Mouse (Mus musculus) Patski (cell line): ENCODE data around the gene Tsks. TPM values are rescaled to one million over a fixed set of nuclear protein-coding genes. Genes with fewer than 3 reads are reported as not detected.

Source experiments
- ATAC-seq: fragments of 100-300 bp; one replicate; pipeline ENCODE4 v1.8.0; 2021
- CTCF ChIA-PET: fragments of 350-600 bp; sonication (Branson Sonifier 250); formaldehyde crosslinking; loops from one replicate; lab custom pipeline; 2022; ENCODE audit warnings: inconsistent platforms; lab: Charles Lee
- POLR2A ChIA-PET: fragments of 350-600 bp; sonication (Branson Sonifier 250); formaldehyde crosslinking; loops from one replicate; lab custom pipeline; 2022; ENCODE audit warnings: antibody characterized with exemption, inconsistent platforms; lab: Charles Lee
- DNase-seq: peaks from one replicate; pipeline ENCODE4 v3.0.0-alpha.2; 2011; ENCODE audit warnings: low read depth, low spot score
- H3K27me3 ChIP-seq: fragments of 371-371 bp; one replicate; pipeline ENCODE4 v1.5.1; 2021
- CTCF ChIP-seq: fragments of 100-300 bp; IDR thresholded peaks from one replicate; pipeline ENCODE4 v1.5.1; 2021
- in situ Hi-C: fragments of 300-500 bp; cut with MboI; formaldehyde crosslinking; loops from 3 replicates; pipeline ENCODE4 v1.11.1; 2018; ENCODE audit warnings: low pct_unique_long_range_greater_than_20kb, mixed read lengths
- polyA plus RNA-seq: library from polyadenylated mRNA; unstranded; gene quantifications from one replicate; pipeline ENCODE4 v1.2.3, GENCODE M21; 2021

Tsks gene
- polyA plus RNA-seq, 1 experiment from 2014 or later: 0.06 TPM

DNA sequence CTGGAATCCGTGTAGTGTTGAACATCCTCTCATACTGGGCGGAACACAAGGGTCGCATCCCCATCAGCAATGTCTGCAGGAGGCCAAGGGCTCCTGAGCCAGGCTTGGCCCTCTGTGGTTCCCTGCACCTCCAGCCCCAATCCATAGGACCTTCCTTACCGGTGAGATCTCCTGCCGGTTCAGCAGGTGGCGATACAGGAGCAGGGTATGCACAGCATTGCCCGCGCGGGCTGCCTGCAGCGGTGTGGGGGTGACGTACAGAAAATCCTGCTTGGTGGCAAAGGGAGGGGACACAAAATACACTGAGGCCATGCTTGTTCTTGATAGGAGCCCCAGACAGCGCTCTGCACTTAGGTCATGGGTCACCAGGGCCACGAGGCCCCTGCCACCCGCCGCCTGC is 23.6 kb downstream of the Tsks start:
- ChIA-PET POLR2A (no interaction called here), CTCF (no interaction called here)
- no peak for TF ChIP-seq CTCF
- in situ Hi-C loops: loop anchor here (25.0 kb wide), 1 partner anchor 254 kb away; the partner anchor contains the start of gene Izumo2
- DNase-seq (no peak), ATAC-seq (no peak)
- no peaks in the 10 kb centered on the region for H3K27me3 ChIP-seq

DNA sequence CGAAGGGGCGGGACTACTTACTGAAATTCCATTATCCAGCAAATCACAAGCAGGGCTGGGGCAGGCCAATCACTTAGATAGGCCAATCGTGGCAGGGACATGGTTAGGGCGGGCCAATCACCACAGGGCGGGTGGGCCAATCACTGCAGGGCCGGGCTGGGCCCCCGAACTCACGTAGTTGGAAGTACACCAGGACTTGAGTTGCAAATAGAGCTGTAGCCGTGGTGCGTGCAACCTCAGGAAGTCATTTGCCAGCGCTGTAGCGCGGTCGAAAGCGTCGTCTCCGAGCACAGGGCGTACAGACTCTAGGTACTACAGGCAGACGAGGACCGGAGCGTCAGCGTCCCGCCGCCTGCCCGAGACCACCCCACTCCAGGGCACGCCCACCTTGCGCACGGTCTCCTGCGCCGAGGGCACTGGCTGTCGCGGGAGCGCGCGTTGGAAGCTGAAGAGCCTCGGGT is 27.3 kb downstream of the Tsks start:
- ChIA-PET CTCF (interaction anchor here (0.9 to 2.7 kb wide), 2 partner anchors 12 to 19 kb away, joined by 4 to 9 read pairs; no protein-coding TSS in a partner anchor), POLR2A (no interaction called here)
- H3K27me3 ChIP-seq: no peaks in the 10 kb centered on the region
- DNase-seq (no peak), ATAC-seq (peak; percentile 90)
- TF ChIP-seq CTCF: no peak
- in situ Hi-C loops: loop anchor here (25.0 kb wide), 1 partner anchor 258 kb away; the partner anchor contains the start of gene Izumo2

DNA sequence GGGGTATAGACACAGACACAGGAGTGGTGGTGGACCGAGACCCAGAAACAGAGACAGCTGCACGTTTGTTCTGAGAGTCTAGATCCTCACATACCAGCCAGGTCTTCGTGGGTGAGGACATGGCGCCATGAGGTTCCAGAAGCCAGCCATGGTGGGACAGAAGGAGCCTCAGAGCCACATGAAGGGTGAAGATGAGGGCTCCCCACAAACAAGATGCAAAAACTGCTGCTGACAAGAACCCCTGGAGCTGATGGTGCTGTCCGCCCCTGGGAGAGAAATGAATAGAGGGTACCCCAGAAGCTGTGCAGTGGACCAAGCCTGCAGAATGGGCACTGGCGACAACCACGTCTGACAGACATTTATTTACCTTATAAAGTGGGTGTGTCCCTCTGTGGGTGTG is 28.1 kb downstream of the Tsks start:
- ChIA-PET POLR2A (interaction anchor here (1.1 to 1.4 kb wide), 2 partner anchors 15 to 41 kb away, joined by 3 read pairs; partner anchors contain the start of gene Prmt1), CTCF (interaction anchor here (0.9 to 2.7 kb wide), 2 partner anchors 11 to 19 kb away, joined by 4 to 9 read pairs; no protein-coding TSS in a partner anchor)
- no peak for TF ChIP-seq CTCF
- no peaks in the 10 kb centered on the region for H3K27me3 ChIP-seq
- in situ Hi-C loops: loop anchor here (25.0 kb wide), 1 partner anchor 259 kb away; the partner anchor contains the start of gene Izumo2
- no peak for DNase-seq
- no peak for ATAC-seq

DNA sequence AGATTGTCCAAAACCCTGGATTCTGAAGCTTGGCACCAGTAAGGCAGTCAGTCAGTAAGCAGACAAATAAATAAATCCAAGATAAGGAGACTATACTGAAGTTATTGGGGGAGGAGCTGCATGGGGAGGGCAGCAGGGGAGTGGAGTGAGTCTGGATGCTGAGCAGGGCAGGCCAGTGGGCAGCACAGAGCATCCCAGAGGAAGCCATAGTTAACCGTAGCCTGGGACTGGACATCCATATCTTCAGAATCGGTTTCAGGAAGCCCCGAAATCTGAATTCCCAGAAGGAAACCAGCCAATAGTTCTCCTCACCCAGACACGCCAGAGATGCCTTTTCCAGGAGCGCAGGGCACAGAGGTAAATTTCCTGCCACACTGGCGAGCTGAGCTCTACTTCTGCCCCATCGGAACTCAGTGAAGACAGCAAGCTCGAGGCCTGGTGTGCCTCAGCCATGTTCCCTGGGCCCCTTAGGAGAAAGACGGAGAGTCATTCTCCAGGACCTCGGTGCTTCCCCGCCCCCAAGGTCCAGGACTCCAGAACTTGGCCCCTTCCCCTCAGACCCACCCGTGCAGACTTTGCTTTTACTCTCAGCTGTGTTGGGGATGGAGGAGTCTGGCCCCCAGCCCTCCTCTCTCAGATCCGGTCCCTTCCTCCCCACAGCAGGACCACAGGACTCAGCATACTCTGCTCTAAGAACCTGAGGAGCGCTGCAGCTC is 30.6 kb downstream of the Tsks start:
- ATAC-seq (no peak), DNase-seq (no peak)
- ChIA-PET POLR2A (interaction anchor here (0.6 kb wide), 1 partner anchor 17 kb away, joined by 3 read pairs; no protein-coding TSS in a partner anchor), CTCF (interaction anchor here (1.2 kb wide), 2 partner anchors 11 to 15 kb away, joined by 3 to 4 read pairs; no protein-coding TSS in a partner anchor)
- H3K27me3 ChIP-seq: no peaks in the 10 kb centered on the region
- in situ Hi-C loops: loop anchor here (25.0 kb wide), 1 partner anchor 261 kb away; the partner anchor contains the start of gene Izumo2
- TF ChIP-seq CTCF: no peak

DNA sequence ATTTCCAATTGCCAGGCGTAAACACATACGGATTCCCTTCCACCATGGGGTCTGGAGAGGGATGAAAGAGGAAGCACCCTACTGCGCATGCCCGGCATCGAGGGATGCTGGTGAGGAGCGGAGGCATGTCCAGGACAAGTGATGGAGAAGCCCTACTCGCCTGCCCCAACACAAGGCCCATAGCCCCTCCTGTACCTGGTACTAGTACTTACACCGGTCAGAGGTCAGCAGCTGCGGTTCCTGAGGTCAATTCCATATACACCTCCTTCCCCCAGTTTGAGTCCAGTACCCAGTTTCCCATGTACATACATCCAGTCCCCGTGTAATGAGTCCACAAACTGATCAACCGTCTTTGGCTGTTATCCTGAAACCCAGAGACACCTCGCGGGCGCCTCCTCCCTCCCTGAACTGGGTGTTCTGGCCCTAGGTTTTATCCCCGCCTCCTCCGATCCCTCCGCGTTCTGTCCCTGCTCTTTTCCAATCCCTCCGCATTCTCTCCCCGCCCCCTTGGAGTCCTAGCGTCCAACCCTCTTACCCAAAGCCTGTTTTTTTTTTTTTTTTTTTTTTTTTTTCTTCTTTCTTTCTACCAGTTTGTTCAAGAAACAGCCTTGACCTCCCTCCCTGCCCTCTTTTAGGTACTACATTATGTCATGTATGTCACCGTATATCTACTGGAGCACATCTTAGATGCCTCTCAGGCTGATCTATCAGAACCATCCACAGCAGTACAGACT is 31.5 kb downstream of the Tsks start, which contains the start of gene Cpt1c:
Gene Cpt1c (minus strand): TSS at position 469 of the 734 bp plus-strand sequence.
- ChIA-PET CTCF (interaction anchor here (1.0 kb wide), 1 partner anchor 40 kb away, joined by 3 read pairs; no protein-coding TSS in a partner anchor), POLR2A (interaction anchor here (0.6 kb wide), 3 partner anchors 18 to 174 kb away, joined by 3 read pairs; no protein-coding TSS in a partner anchor)
- TF ChIP-seq CTCF: no peak
- in situ Hi-C loops: loop anchor here (25.0 kb wide), 1 partner anchor 262 kb away; the partner anchor contains the start of gene Izumo2
- H3K27me3 ChIP-seq: no peaks in the 10 kb centered on the region
- no peak for DNase-seq
- ATAC-seq: no peak

DNA sequence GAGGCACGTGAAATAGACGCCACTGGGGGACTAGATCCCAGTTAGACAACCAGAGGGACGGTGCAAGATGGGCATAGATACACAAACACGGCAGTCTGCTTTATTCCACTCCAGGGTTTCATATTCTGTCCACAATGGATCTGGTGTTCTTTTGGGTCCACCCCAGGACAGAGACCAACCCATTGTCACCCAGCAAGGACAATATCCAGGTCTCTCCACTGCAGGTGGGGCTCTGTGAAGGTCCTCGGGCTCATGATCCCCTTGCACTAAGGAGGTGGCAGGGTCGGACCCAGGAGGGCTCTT is 32.1 kb downstream of the Tsks start:
- CTCF ChIA-PET: interaction anchor here (1.0 kb wide), 1 partner anchor 39 kb away, joined by 3 read pairs; no protein-coding TSS in a partner anchor
- DNase-seq (no peak), ATAC-seq (no peak)
- in situ Hi-C loops: no loop called here
- no peak for TF ChIP-seq CTCF
- no peaks in the 10 kb centered on the region for H3K27me3 ChIP-seq
- POLR2A ChIA-PET: interaction anchor here (0.6 kb wide), 2 partner anchors 37 to 173 kb away, joined by 3 read pairs; no protein-coding TSS in a partner anchor

DNA sequence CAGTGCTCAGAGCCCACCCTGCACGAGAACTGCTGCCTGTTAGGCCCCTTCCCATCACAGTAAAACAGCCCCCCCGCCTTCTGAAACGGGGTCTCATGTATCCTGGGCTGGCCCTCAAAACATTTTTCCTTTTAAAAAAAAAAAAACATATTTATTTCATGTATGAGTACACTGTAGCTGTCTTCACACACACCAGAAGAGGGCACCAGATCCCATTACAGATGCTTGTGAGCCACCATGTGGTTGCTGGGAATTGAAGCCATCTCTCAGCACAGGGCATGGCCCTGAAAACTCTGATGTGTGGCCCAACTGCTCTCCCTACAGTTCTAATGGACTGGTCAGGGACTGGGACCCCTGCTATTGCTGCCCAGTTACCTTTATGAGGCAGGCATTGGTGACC is 35.3 kb downstream of the Tsks start:
- POLR2A ChIA-PET: no interaction called here
- in situ Hi-C loops: no loop called here
- CTCF ChIA-PET: no interaction called here
- DNase-seq (no peak), ATAC-seq (no peak)
- no peak for TF ChIP-seq CTCF
- H3K27me3 ChIP-seq: no peaks in the 10 kb centered on the region

DNA sequence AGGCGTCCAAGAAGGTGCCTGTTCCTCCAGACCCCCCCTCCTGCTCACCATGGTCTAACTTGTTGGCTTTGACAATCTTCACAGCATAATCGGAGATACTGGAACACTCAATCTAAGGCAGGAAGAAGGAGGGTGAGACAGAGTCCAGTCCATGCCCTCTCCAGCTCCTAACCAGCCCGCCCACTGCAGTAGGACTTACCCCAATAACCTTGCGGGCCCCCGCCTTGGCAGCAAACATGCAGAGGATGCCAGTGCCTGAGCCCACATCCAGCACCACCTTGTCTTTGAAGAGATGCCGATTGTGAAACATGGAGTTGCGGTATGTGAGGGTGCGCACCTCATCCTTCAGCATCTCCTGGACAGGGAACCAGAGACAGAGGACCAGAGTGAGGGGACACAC is 38.5 kb downstream of the Tsks start:
- DNase-seq (no peak), ATAC-seq (no peak)
- no peak for TF ChIP-seq CTCF
- in situ Hi-C loops: loop anchor here (5.0 kb wide), 1 partner anchor 86 kb away; no protein-coding TSS in a partner anchor
- H3K27me3 ChIP-seq: no peaks in the 10 kb centered on the region
- POLR2A ChIA-PET: no interaction called here
- CTCF ChIA-PET: interaction anchor here (1.2 to 1.5 kb wide), 2 partner anchors 10 to 121 kb away, joined by 3 to 9 read pairs; no protein-coding TSS in a partner anchor

DNA sequence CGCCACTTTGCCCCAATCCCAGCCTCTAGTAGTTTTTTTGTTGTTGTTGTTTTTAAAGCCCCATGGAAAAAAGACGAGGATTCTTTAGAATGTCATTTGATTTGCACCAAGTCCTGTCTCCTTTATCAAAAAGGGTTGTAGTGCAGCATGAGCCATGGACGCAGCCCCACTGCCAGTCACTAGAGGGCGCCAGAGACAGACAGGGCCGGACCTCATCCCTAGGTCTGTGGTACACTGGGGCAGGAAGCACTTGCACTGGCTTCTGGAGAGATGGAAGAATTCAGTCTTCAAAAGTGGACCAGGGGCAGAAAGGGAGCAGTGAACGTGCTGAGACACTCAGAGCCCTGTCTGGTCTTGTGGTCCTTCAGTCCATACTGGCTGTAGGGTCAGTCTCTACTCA is 40.1 kb downstream of the Tsks start:
- no peaks in the 10 kb centered on the region for H3K27me3 ChIP-seq
- POLR2A ChIA-PET: no interaction called here
- in situ Hi-C loops: loop anchor here (5.0 kb wide), 1 partner anchor 84 kb away; no protein-coding TSS in a partner anchor
- ATAC-seq (no peak), DNase-seq (no peak)
- CTCF ChIA-PET: interaction anchor here (0.8 to 1.5 kb wide), 2 partner anchors 12 to 32 kb away, joined by 3 to 9 read pairs; no protein-coding TSS in a partner anchor
- TF ChIP-seq CTCF: no peak
